Mouse (Mus musculus): ENCODE results near the gene F3. TPM values are rescaled to one million over a fixed set of nuclear protein-coding genes. Genes with fewer than 3 reads are reported as not detected.

Gene F3
- total and polyA plus RNA-seq, 3 experiments: not detected

- Histone ChIP-seq H3K4me3 (ENCODE audit: control insufficient read depth in 1 of 2, insufficient read depth in 1 of 2, low read depth in 2 of 2, low read length in 2 of 2) (no peak overlapping the region), H3K4me1 (ENCODE audit: control insufficient read depth in 1 of 2, insufficient read depth in 2 of 2, low read length in 2 of 2) (peaks cover 0 to 17% of the 10 kb centered on the region in 2 experiments; a peak in 1 of 4 replicates), H3K36me3 (ENCODE audit: control insufficient read depth in 1 of 2, insufficient read depth in 2 of 2, low read length in 2 of 2) (peaks cover 0 to 7% of the 10 kb centered on the region in 2 experiments; a peak in 2 of 4 replicates), H3K9ac (ENCODE audit: control insufficient read depth, low read depth, low read length, poor library complexity, severe bottlenecking) (no peak overlapping the region), H3K79me2 (ENCODE audit: control insufficient read depth, insufficient read depth, low read length, poor library complexity) (no peaks in the 10 kb centered on the region), H3K9me3 (replicated peaks; ENCODE audit: insufficient read depth, low read length) (no peaks in the 10 kb centered on the region), H3K27me3 (ENCODE audit: control insufficient read depth in 1 of 2, insufficient read depth in 2 of 2, low read length in 2 of 2) (no peaks in the 10 kb centered on the region), H3K27ac (ENCODE audit: control insufficient read depth, low read depth, low read length) (no peak overlapping the region)
- DNase-seq (ENCODE audit: low read depth, low spot score): no peak
- no peak for TF ChIP-seq E2F4 (IDR thresholded peaks at IDR 0.05; ENCODE audit: borderline replicate concordance, low read depth, low read length)
- TF ChIP-seq MEF2A (IDR thresholded peaks at IDR 0.05; ENCODE audit: extremely low read depth, insufficient replicate concordance, low read depth, low read length, poor library complexity, severe bottlenecking): no peak
- no peak for TF ChIP-seq SIN3A (IDR thresholded peaks at IDR 0.05; ENCODE audit: low read length)
- TF ChIP-seq ZMIZ1 (IDR thresholded peaks at IDR 0.05; ENCODE audit: low read depth, low read length): no peak
- no peak for TF ChIP-seq CHD2 (IDR thresholded peaks at IDR 0.05; ENCODE audit: low read length)
- TF ChIP-seq TCF12 (IDR thresholded peaks at IDR 0.05; ENCODE audit: low read depth, low read length): no peak
- no peak for TF ChIP-seq NRF1 (IDR thresholded peaks at IDR 0.05; ENCODE audit: insufficient read depth, low read depth, low read length, poor library complexity, severe bottlenecking)
- no peak for TF ChIP-seq BHLHE40 (IDR thresholded peaks at IDR 0.05; ENCODE audit: borderline replicate concordance, low read depth, low read length)
- no peak for TF ChIP-seq MAZ (IDR thresholded peaks at IDR 0.05; ENCODE audit: low read depth, low read length)
- TF ChIP-seq JUND (IDR thresholded peaks at IDR 0.05; ENCODE audit: low read depth, low read length): no peak
- no peak for TF ChIP-seq EP300 (IDR thresholded peaks at IDR 0.05; ENCODE audit: low read depth in 1 of 2, low read length in 2 of 2)
- TF ChIP-seq SMC3 (IDR thresholded peaks at IDR 0.05; ENCODE audit: low read depth, low read length): no peak
- TF ChIP-seq ETS1 (IDR thresholded peaks at IDR 0.05; ENCODE audit: low read depth, low read length): no peak
- no peak for TF ChIP-seq ZNF384 (IDR thresholded peaks at IDR 0.05; ENCODE audit: low read depth, low read length)
- no peak for TF ChIP-seq POLR2AphosphoS5 (IDR thresholded peaks at IDR 0.05; ENCODE audit: borderline replicate concordance, low read depth, low read length)
- TF ChIP-seq TAL1 (IDR thresholded peaks at IDR 0.05; ENCODE audit: low read length): no peak
These were observed 33.6 kb upstream of the F3 start for GRCm38 (mm10) chr3:121689697-121690096.

GRCm38 (mm10) chr3:121693001-121693730, 30.2 kb upstream of the F3 start:
- no peak for TF ChIP-seq ELF1 (IDR thresholded peaks at IDR 0.05; ENCODE audit: low read depth, low read length)
- TF ChIP-seq MYB (IDR thresholded peaks at IDR 0.05; ENCODE audit: low read depth, low read length): no peak
- no peak for TF ChIP-seq TCF12 (IDR thresholded peaks at IDR 0.05; ENCODE audit: low read depth, low read length)
- TF ChIP-seq CTCF (IDR thresholded peaks at IDR 0.05 in 2 of 3, conservative IDR thresholded peaks at IDR 0.05 in 1 of 3; ENCODE audit: control insufficient read depth in 1 of 3, insufficient read depth in 1 of 3, low read depth in 2 of 3, low read length in 3 of 3, poor library complexity in 1 of 3, severe bottlenecking in 1 of 3): no peak
- no peak for DNase-seq (ENCODE audit: low read depth, low spot score)
- no peak overlapping the region for H3K9ac ChIP-seq (ENCODE audit: control insufficient read depth, low read depth, low read length, poor library complexity, severe bottlenecking)
- H3K4me3 ChIP-seq (ENCODE audit: control insufficient read depth in 1 of 2, insufficient read depth in 1 of 2, low read depth in 2 of 2, low read length in 2 of 2): no peak overlapping the region
- no peaks in the 10 kb centered on the region for H3K9me3 ChIP-seq (replicated peaks; ENCODE audit: insufficient read depth, low read length)
- H3K27ac ChIP-seq (ENCODE audit: control insufficient read depth, low read depth, low read length): no peak overlapping the region
- peaks cover 0 to 2% of the 10 kb centered on the region in 2 experiments; a peak in 2 of 4 replicates for H3K36me3 ChIP-seq (ENCODE audit: control insufficient read depth in 1 of 2, insufficient read depth in 2 of 2, low read length in 2 of 2)
- H3K79me2 ChIP-seq (ENCODE audit: control insufficient read depth, insufficient read depth, low read length, poor library complexity): no peaks in the 10 kb centered on the region
- H3K27me3 ChIP-seq (ENCODE audit: control insufficient read depth in 1 of 2, insufficient read depth in 2 of 2, low read length in 2 of 2): no peaks in the 10 kb centered on the region
- peaks cover 0 to 17% of the 10 kb centered on the region in 2 experiments; a peak in 1 of 4 replicates for H3K4me1 ChIP-seq (ENCODE audit: control insufficient read depth in 1 of 2, insufficient read depth in 2 of 2, low read length in 2 of 2)

Measured in MEL (cell line).